Mouse (Mus musculus) neural tube, embryonic 13.5 days (tissue): ENCODE results near the gene Skp2. TPM values are rescaled to one million over a fixed set of nuclear protein-coding genes. Genes with fewer than 3 reads are reported as not detected.

Experiments
- ATAC-seq: fragments of 200-750 bp; cut with Nextera tagmentation; 2 replicates; pipeline ENCODE4 v1.8.0; 2017; ENCODE audit warnings: low read depth, mild to moderate bottlenecking, moderate TSS enrichment, moderate library complexity
- H3K27ac ChIP-seq: fragments of 300-500 bp; sonication (generic); replicated peaks from 2 replicates; pipeline ENCODE4 v1.5.1; 2015; ENCODE audit warnings: moderate library complexity, mild to moderate bottlenecking, inconsistent platforms
- H3K27me3 ChIP-seq: fragments of 300-500 bp; sonication (generic); 2 replicates; pipeline ENCODE4 v1.6.1; 2015; ENCODE audit warnings: mild to moderate bottlenecking, inconsistent platforms
- H3K36me3 ChIP-seq: fragments of 300-500 bp; sonication (generic); 2 replicates; pipeline ENCODE4 v1.6.1; 2015; ENCODE audit warnings: mild to moderate bottlenecking, inconsistent platforms
- H3K4me1 ChIP-seq: fragments of 300-500 bp; sonication (generic); replicated peaks from 2 replicates; pipeline ENCODE4 v1.6.1; 2015; ENCODE audit warnings: inconsistent platforms
- H3K4me2 ChIP-seq: fragments of 300-500 bp; sonication (generic); 2 replicates; pipeline ENCODE4 v1.6.1; 2015; ENCODE audit warnings: inconsistent platforms, mild to moderate bottlenecking, moderate library complexity
- H3K4me3 ChIP-seq: fragments of 300-500 bp; sonication (generic); 2 replicates; pipeline ENCODE4 v1.5.1; 2015; ENCODE audit warnings: mild to moderate bottlenecking, inconsistent platforms
- H3K9ac ChIP-seq: fragments of 300-500 bp; sonication (generic); 2 replicates; pipeline ENCODE4 v1.6.1; 2015; ENCODE audit warnings: moderate library complexity, mild to moderate bottlenecking, inconsistent platforms
- H3K9me3 ChIP-seq: fragments of 300-500 bp; sonication (generic); 2 replicates; pipeline ENCODE4 v1.6.1; 2016; ENCODE audit warnings: inconsistent platforms
- WGBS: fragments of 180-500 bp; shearing (Covaris S2); methylation state at CpG from one replicate; pipeline ENCODE4 v1.1.7; 2015; 5-methylcytosine and 5-hydroxymethylcytosine counted together
- polyA plus RNA-seq: library from polyadenylated mRNA; unstranded; fragments of >200 nt; fragmentation: Nextera tagmentation; extraction: Ambion mirVana; gene quantifications from 2 replicates; pipeline ENCODE4 v1.2.1, GENCODE M21; 2015

Gene Skp2
- polyA plus RNA-seq, 1 experiment from 2014 or later: 22.4 TPM

GRCm38 (mm10) chr15:9110526-9111347 is 44.5 kb downstream of the Skp2 start:
- H3K9me3 ChIP-seq: no peaks in the 10 kb centered on the region
- H3K4me1 ChIP-seq: no peaks in the 10 kb centered on the region
- no peak for ATAC-seq
- H3K4me3 ChIP-seq: no peak overlapping the region
- H3K36me3 ChIP-seq: peaks cover 60% of the 10 kb centered on the region
- H3K27ac ChIP-seq: no peak overlapping the region
- WGBS: 84% methylated on average over 6 of the region's 6 CpGs
- H3K9ac ChIP-seq: no peak overlapping the region
- H3K27me3 ChIP-seq: no peaks in the 10 kb centered on the region
- H3K4me2 ChIP-seq: no peak overlapping the region

GRCm38 (mm10) chr15:9106303-9107074 is 48.7 kb downstream of the Skp2 start:
- Histone ChIP-seq H3K4me2 (no peak overlapping the region), H3K27me3 (no peaks in the 10 kb centered on the region), H3K27ac (no peak overlapping the region), H3K36me3 (peaks cover 58% of the 10 kb centered on the region), H3K4me3 (no peak overlapping the region), H3K4me1 (no peaks in the 10 kb centered on the region), H3K9ac (no peak overlapping the region), H3K9me3 (no peaks in the 10 kb centered on the region)
- ATAC-seq: no peak
- WGBS: 72% methylated on average over 13 of the region's 13 CpGs

- Histone ChIP-seq H3K27ac (0 out of 2 replicates have a peak overlapping the region, but pooled peaks have one; percentile 2), H3K36me3 (peaks cover 65% of the 10 kb centered on the region), H3K4me3 (no peak overlapping the region), H3K9ac (no peak overlapping the region), H3K9me3 (no peaks in the 10 kb centered on the region), H3K27me3 (no peaks in the 10 kb centered on the region), H3K4me2 (no peak overlapping the region), H3K4me1 (0 out of 2 replicates have a peak, but pooled peaks cover 4% of the 10 kb centered on the region)
- WGBS: 83% methylated on average over 10 of the region's 10 CpGs
- peak; percentile 36; the same call in 1 of the 2 replicates for ATAC-seq
These were observed 54.7 kb downstream of the Skp2 start for GRCm38 (mm10) chr15:9100446-9101077.

- H3K36me3 ChIP-seq: peaks cover 54% of the 10 kb centered on the region
- WGBS: 92% methylated on average over 4 of the region's 4 CpGs
- no peak overlapping the region for H3K4me2 ChIP-seq
- no peaks in the 10 kb centered on the region for H3K9me3 ChIP-seq
- no peak overlapping the region for H3K4me3 ChIP-seq
- no peak for ATAC-seq
- H3K9ac ChIP-seq: no peak overlapping the region
- peaks cover 11% of the 10 kb centered on the region for H3K4me1 ChIP-seq
- H3K27me3 ChIP-seq: no peaks in the 10 kb centered on the region
- H3K27ac ChIP-seq: no peak overlapping the region
These were observed 58.4 kb downstream of the Skp2 start for GRCm38 (mm10) chr15:9096865-9097264.

GRCm38 (mm10) chr15:9094366-9094750 is 60.9 kb downstream of the Skp2 start:
- Histone ChIP-seq H3K27me3 (no peaks in the 10 kb centered on the region), H3K9ac (0 out of 2 replicates have a peak overlapping the region, but pooled peaks have one; percentile 2), H3K36me3 (peaks cover 45% of the 10 kb centered on the region), H3K9me3 (no peaks in the 10 kb centered on the region), H3K4me1 (peaks cover 7% of the 10 kb centered on the region), H3K4me3 (no peak overlapping the region), H3K4me2 (peak overlapping the region; percentile 35), H3K27ac (no peak overlapping the region)
- 20% methylated on average over 13 of the region's 13 CpGs for WGBS
- ATAC-seq: peak; percentile 89

- no peak overlapping the region for H3K4me3 ChIP-seq
- H3K9ac ChIP-seq: no peak overlapping the region
- no peaks in the 10 kb centered on the region for H3K27me3 ChIP-seq
- peaks cover 45% of the 10 kb centered on the region for H3K36me3 ChIP-seq
- 0 out of 2 replicates have a peak, but pooled peaks have one; percentile 5 for ATAC-seq
- H3K27ac ChIP-seq: no peak overlapping the region
- H3K4me1 ChIP-seq: peaks cover 7% of the 10 kb centered on the region
- H3K9me3 ChIP-seq: no peaks in the 10 kb centered on the region
- H3K4me2 ChIP-seq: peak overlapping the region; percentile 35
- 77% methylated on average over 11 of the region's 11 CpGs for WGBS
These were observed 61.4 kb downstream of the Skp2 start for GRCm38 (mm10) chr15:9093598-9094365.

GRCm38 (mm10) chr15:9090662-9091061 is 64.6 kb downstream of the Skp2 start:
- no peaks in the 10 kb centered on the region for H3K27me3 ChIP-seq
- H3K27ac ChIP-seq: no peak overlapping the region
- H3K9me3 ChIP-seq: no peaks in the 10 kb centered on the region
- 97% methylated on average over 5 of the region's 5 CpGs for WGBS
- H3K4me1 ChIP-seq: peaks cover 7% of the 10 kb centered on the region
- no peak overlapping the region for H3K4me3 ChIP-seq
- H3K4me2 ChIP-seq: no peak overlapping the region
- H3K9ac ChIP-seq: no peak overlapping the region
- H3K36me3 ChIP-seq: peaks cover 63% of the 10 kb centered on the region
- ATAC-seq: no peak

- Histone ChIP-seq H3K36me3 (peaks cover 62% of the 10 kb centered on the region), H3K4me1 (peaks cover 3% of the 10 kb centered on the region), H3K4me2 (no peak overlapping the region), H3K9me3 (no peaks in the 10 kb centered on the region), H3K27ac (no peak overlapping the region), H3K9ac (no peak overlapping the region), H3K27me3 (no peaks in the 10 kb centered on the region), H3K4me3 (no peak overlapping the region)
- ATAC-seq: no peak
- WGBS: 8% methylated on average over 2 of the region's 2 CpGs
These were observed 66.0 kb downstream of the Skp2 start for GRCm38 (mm10) chr15:9089136-9089720.

GRCm38 (mm10) chr15:9088683-9089072 is 66.5 kb downstream of the Skp2 start:
- Histone ChIP-seq H3K9ac (no peak overlapping the region), H3K27me3 (no peaks in the 10 kb centered on the region), H3K27ac (no peak overlapping the region), H3K9me3 (no peaks in the 10 kb centered on the region), H3K4me1 (no peaks in the 10 kb centered on the region), H3K36me3 (peaks cover 56% of the 10 kb centered on the region), H3K4me3 (no peak overlapping the region), H3K4me2 (no peak overlapping the region)
- 60% methylated on average over 8 of the region's 8 CpGs for WGBS
- ATAC-seq: no peak

- Histone ChIP-seq H3K36me3 (peaks cover 50% of the 10 kb centered on the region), H3K9me3 (no peaks in the 10 kb centered on the region), H3K9ac (no peak overlapping the region), H3K4me2 (no peak overlapping the region), H3K4me3 (no peak overlapping the region), H3K27me3 (no peaks in the 10 kb centered on the region), H3K27ac (no peak overlapping the region), H3K4me1 (no peaks in the 10 kb centered on the region)
- WGBS: 86% methylated on average over 17 of the region's 17 CpGs
- no peak for ATAC-seq
These were observed 67.1 kb downstream of the Skp2 start for GRCm38 (mm10) chr15:9087895-9088682.

GRCm38 (mm10) chr15:9087421-9087820 is 67.8 kb downstream of the Skp2 start:
- ATAC-seq: no peak
- no peaks in the 10 kb centered on the region for H3K4me1 ChIP-seq
- no peak overlapping the region for H3K4me2 ChIP-seq
- no peak overlapping the region for H3K9ac ChIP-seq
- no peaks in the 10 kb centered on the region for H3K9me3 ChIP-seq
- no peaks in the 10 kb centered on the region for H3K27me3 ChIP-seq
- no peak overlapping the region for H3K4me3 ChIP-seq
- H3K27ac ChIP-seq: no peak overlapping the region
- peaks cover 44% of the 10 kb centered on the region for H3K36me3 ChIP-seq
- 87% methylated on average over 5 of the region's 5 CpGs for WGBS
